Mouse (Mus musculus) cerebellum, postnatal 14 days (tissue): ENCODE measurements around the gene 1700003E16Rik.

Experiments used
- DNase-seq, 2 experiments: peaks; one replicate each; pipeline ENCODE4 v3.0.0; 2021; ENCODE audit warnings: mixed read lengths in 2 of 2

1700003E16Rik gene

GRCm38 (mm10) chr6:83161442-83161841 is 5.2 kb downstream of the 1700003E16Rik start:
- DNase-seq, result no peak

- peak; percentile 38 to 41 for DNase-seq
These were observed 5.9 kb downstream of the 1700003E16Rik start for GRCm38 (mm10) chr6:83161921-83162641.

GRCm38 (mm10) chr6:83162701-83163100 is 6.5 kb downstream of the 1700003E16Rik start:
- DNase-seq, result peak; percentile 87 to 88

- DNase-seq, result no peak
These were observed 8.9 kb downstream of the 1700003E16Rik start for GRCm38 (mm10) chr6:83165026-83165606.

GRCm38 (mm10) chr6:83165607-83166242 is 9.5 kb downstream of the 1700003E16Rik start, which contains the start of gene Dctn1:
TSS of gene Dctn1 (plus strand) at chr6:83165920.
- DNase-seq, result peak; percentile 97 to 98

GRCm38 (mm10) chr6:83166243-83166630 is 10.0 kb downstream of the 1700003E16Rik start:
- no peak for DNase-seq

GRCm38 (mm10) chr6:83169872-83170271 is 13.7 kb downstream of the 1700003E16Rik start:
- DNase-seq, result no peak

GRCm38 (mm10) chr6:83171063-83171462 is 14.9 kb downstream of the 1700003E16Rik start:
- DNase-seq, result no peak

- peak in 1 of 2 experiments; percentile 48 for DNase-seq
These were observed 16.2 kb downstream of the 1700003E16Rik start for GRCm38 (mm10) chr6:83172240-83172920.

- peak; percentile 27 to 36 for DNase-seq
These were observed 19.8 kb downstream of the 1700003E16Rik start for GRCm38 (mm10) chr6:83175996-83176395.

GRCm38 (mm10) chr6:83179390-83180117 is 23.4 kb downstream of the 1700003E16Rik start:
- DNase-seq, result peak; percentile 73 to 76

- DNase-seq, result no peak
These were observed 24.4 kb downstream of the 1700003E16Rik start for GRCm38 (mm10) chr6:83180605-83181004.

GRCm38 (mm10) chr6:83184858-83185435 is 28.7 kb downstream of the 1700003E16Rik start:
- peak; percentile 41 to 44 for DNase-seq

- DNase-seq, result peak; percentile 91 to 95
These were observed 30.0 kb downstream of the 1700003E16Rik start for GRCm38 (mm10) chr6:83185895-83186861.

GRCm38 (mm10) chr6:83186946-83187345 is 30.7 kb downstream of the 1700003E16Rik start:
- no peak for DNase-seq

- DNase-seq, result no peak
These were observed 37.4 kb downstream of the 1700003E16Rik start for GRCm38 (mm10) chr6:83193571-83193970.

- peak; percentile 86 for DNase-seq
These were observed 41.3 kb downstream of the 1700003E16Rik start for GRCm38 (mm10) chr6:83197345-83198004.

- DNase-seq, result peak in 1 of 2 experiments; percentile 8
These were observed 47.1 kb downstream of the 1700003E16Rik start for GRCm38 (mm10) chr6:83203320-83203719.

GRCm38 (mm10) chr6:83205851-83206250 is 49.6 kb downstream of the 1700003E16Rik start:
- peak in 1 of 2 experiments; percentile 3 for DNase-seq

- DNase-seq, result peak; percentile 7 to 12
These were observed 50.1 kb downstream of the 1700003E16Rik start for GRCm38 (mm10) chr6:83206321-83206720.
